ENCODE assay signal across 11 mouse cellular contexts in genomic region chr7:123298225-123298624, GRCm38 (mm10).
DNase-seq lines count a peak whose midpoint lies in the region; ATAC-seq and TF ChIP-seq lines count a peak whose summit lies in the region.
"Had no signal": no experiment of that assay in that cellular context is flagged by ENCODE, and none has a peak within 500 bp of the region (broad histone marks: within the 10 kb centered on the region; RNA-seq: fewer than 3 reads in every experiment).

No protein-coding gene starts in this region.

- no peak overlapping the region for H3K27ac ChIP-seq in gastrocnemius, adult 2 months
- peak overlapping the region; percentile 80 for H3K27ac ChIP-seq in heart, embryonic 13.5 days (replicated peaks)
- no peak overlapping the region for H3K27ac ChIP-seq in thymus, adult 2 months (ENCODE audit: control insufficient read depth, insufficient read depth, low read length)
- H3K27ac ChIP-seq: embryonic facial prominence, embryonic 15.5 days had no signal

- intact Hi-C loops in gastrocnemius, adult 2 months (cut with DNase I): no loop called here

- no peak for TF ChIP-seq CTCF in gastrocnemius, adult 2 months (IDR thresholded peaks at IDR 0.05)
- no peak for TF ChIP-seq CTCF in thymus, adult 2 months (IDR thresholded peaks at IDR 0.05; ENCODE audit: borderline replicate concordance, control insufficient read depth, extremely low read depth, insufficient read depth, low read length, poor library complexity)

- TF ChIP-seq POLR2A in thymus, adult 2 months (IDR thresholded peaks at IDR 0.05; ENCODE audit: control insufficient read depth, extremely low read depth, insufficient read depth, low read length, poor library complexity): no peak

- DNase-seq in gastrocnemius, adult 2 months: peak; percentile 57
- no peak for DNase-seq in gastrocnemius, postnatal 25 days
- peak; percentile 67 for DNase-seq in 3T3-L1 (ENCODE audit: low read depth, low spot score)
- peak; percentile 74 for DNase-seq in adrenal gland, postnatal 25 days
- DNase-seq in thymus, adult 2 months: no peak
- no peak for DNase-seq in right cerebral cortex, adult 18-20 months
- no peak for DNase-seq in T-cell, adult 2 months (ENCODE audit: low spot score)
- DNase-seq: thymus, adult 18-20 months had no signal

- no peak overlapping the region for H3K4me3 ChIP-seq in gastrocnemius, adult 2 months
- H3K4me3 ChIP-seq in heart, embryonic 13.5 days: no peak overlapping the region
- H3K4me3 ChIP-seq in thymus, adult 2 months (ENCODE audit: control insufficient read depth, insufficient read depth, low read length): no peak overlapping the region
- H3K4me3 ChIP-seq: embryonic facial prominence, embryonic 15.5 days had no signal

- peaks cover 78% of the 10 kb centered on the region for H3K36me3 ChIP-seq in heart, embryonic 13.5 days
- peaks cover 23% of the 10 kb centered on the region for H3K36me3 ChIP-seq in thymus, adult 2 months (ENCODE audit: control insufficient read depth, insufficient read depth, low read length)

- H3K9me3 ChIP-seq in heart, embryonic 13.5 days: no peaks in the 10 kb centered on the region
- H3K9me3 ChIP-seq: embryonic facial prominence, embryonic 15.5 days had no signal

- no peak for ATAC-seq in heart, embryonic 13.5 days (ENCODE audit: extremely low read depth, insufficient number of reproducible peaks, low FRiP score, low TSS enrichment)

- H3K9ac ChIP-seq in heart, embryonic 13.5 days: no peak overlapping the region
- H3K9ac ChIP-seq: embryonic facial prominence, embryonic 15.5 days had no signal

- WGBS in heart, embryonic 13.5 days: 20% methylated on average over 3 of the region's 3 CpGs
- WGBS in thymus, adult 2 months: 88% methylated on average over 3 of the region's 3 CpGs

- peaks cover 27% of the 10 kb centered on the region for H3K4me1 ChIP-seq in heart, embryonic 13.5 days
- H3K4me1 ChIP-seq in thymus, adult 2 months (replicated peaks; ENCODE audit: control insufficient read depth, insufficient read depth, low read length): 0 out of 2 replicates have a peak, but pooled peaks cover 2% of the 10 kb centered on the region
- H3K4me1 ChIP-seq: embryonic facial prominence, embryonic 15.5 days had no signal

- H3K27me3 ChIP-seq in heart, embryonic 13.5 days (replicated peaks): no peaks in the 10 kb centered on the region
- no peaks in the 10 kb centered on the region for H3K27me3 ChIP-seq in thymus, adult 2 months (ENCODE audit: control insufficient read depth, insufficient read depth, low read length)
- H3K27me3 ChIP-seq: CH12.LX; embryonic facial prominence, embryonic 15.5 days had no signal

- H3K4me2 ChIP-seq in heart, embryonic 13.5 days: peak overlapping the region; percentile 7; the same call in 1 of the 2 replicates
- H3K4me2 ChIP-seq: embryonic facial prominence, embryonic 15.5 days had no signal

Comparison
In these comparisons a context has a peak if more than half of its experiments do, and no peak if none do; other contexts are left out.
1. DNase-seq: peak in gastrocnemius, adult 2 months (single experiment), 3T3-L1 (single experiment) and adrenal gland, postnatal 25 days (single experiment); none in gastrocnemius, postnatal 25 days (single experiment), thymus, adult 2 months (single experiment), right cerebral cortex, adult 18-20 months (single experiment) and T-cell, adult 2 months (single experiment).